Mouse (Mus musculus) liver, embryonic 12.5 days (tissue): Measurements from ENCODE around the gene Hspa2. TPM values are rescaled to one million over a fixed set of nuclear protein-coding genes. Genes with fewer than 3 reads are reported as not detected.

Experiments
- ATAC-seq: fragments of 200-750 bp; cut with Nextera tagmentation; 2 replicates; pipeline ENCODE4 v1.8.0; 2017; ENCODE audit warnings: moderate number of reproducible peaks, mild to moderate bottlenecking, moderate library complexity
- H3K27ac ChIP-seq: fragments of 300-500 bp; sonication (generic); 2 replicates; pipeline ENCODE4 v1.5.1; 2016; ENCODE audit warnings: mild to moderate bottlenecking
- H3K27me3 ChIP-seq: fragments of 300-500 bp; sonication (generic); replicated peaks from 2 replicates; pipeline ENCODE4 v1.6.1; 2016; ENCODE audit warnings: mild to moderate bottlenecking, moderate library complexity
- H3K36me3 ChIP-seq: fragments of 300-500 bp; sonication (generic); 2 replicates; pipeline ENCODE4 v1.6.1; 2016; ENCODE audit warnings: mild to moderate bottlenecking, moderate library complexity
- H3K4me1 ChIP-seq: fragments of 300-500 bp; sonication (generic); 2 replicates; pipeline ENCODE4 v1.6.1; 2016
- H3K4me2 ChIP-seq: fragments of 300-500 bp; sonication (generic); 2 replicates; pipeline ENCODE4 v1.6.1; 2016; ENCODE audit warnings: mild to moderate bottlenecking, moderate library complexity
- H3K4me3 ChIP-seq: fragments of 300-500 bp; sonication (generic); 2 replicates; pipeline ENCODE4 v1.5.1; 2016; ENCODE audit warnings: mild to moderate bottlenecking, moderate library complexity
- H3K9ac ChIP-seq: fragments of 300-500 bp; sonication (generic); 2 replicates; pipeline ENCODE4 v1.6.1; 2016; ENCODE audit warnings: mild to moderate bottlenecking, moderate library complexity
- H3K9me3 ChIP-seq: fragments of 300-500 bp; sonication (generic); replicated peaks from 2 replicates; pipeline ENCODE4 v1.6.1; 2016; ENCODE audit warnings: mild to moderate bottlenecking, moderate library complexity
- WGBS: fragments of 180-500 bp; shearing (Covaris S2); methylation state at CpG from one replicate; pipeline ENCODE4 v1.1.7; 2016; ENCODE audit not compliant: insufficient replicate concordance; 5-methylcytosine and 5-hydroxymethylcytosine counted together
- polyA plus RNA-seq: library from polyadenylated mRNA; unstranded; fragments of >200 nt; fragmentation: Nextera tagmentation; extraction: Ambion mirVana; gene quantifications from 2 replicates; pipeline ENCODE4 v1.2.1, GENCODE M21; 2016

Gene Hspa2
- polyA plus RNA-seq, 1 experiment from 2014 or later, result 2.9 TPM

GRCm38 (mm10) chr12:76369978-76370830 is 33.8 kb upstream of the Hspa2 start, which contains the start of gene Zbtb1:
Zbtb1 (plus strand) TSS chr12:76370266.
- 0 out of 2 replicates have a peak, but pooled peaks cover 5% of the 10 kb centered on the region for H3K36me3 ChIP-seq
- peaks cover 74% of the 10 kb centered on the region for H3K4me1 ChIP-seq
- under 1% methylated on average over 90 of the region's 99 CpGs for WGBS
- peak within 1 kb of the TSS; percentile 96 for H3K4me3 ChIP-seq
- H3K27me3 ChIP-seq, result no peaks in the 10 kb centered on the region
- H3K27ac ChIP-seq, result peak within 1 kb of the TSS; percentile 99
- peak within 1 kb of the TSS; percentile 99 for H3K9ac ChIP-seq
- no peaks in the 10 kb centered on the region for H3K9me3 ChIP-seq
- H3K4me2 ChIP-seq, result peak within 1 kb of the TSS; percentile 94
- ATAC-seq, result peak; percentile 50

GRCm38 (mm10) chr12:76370831-76371571 is 33.0 kb upstream of the Hspa2 start:
- under 1% methylated on average over 63 of the region's 63 CpGs for WGBS
- H3K9me3 ChIP-seq, result no peaks in the 10 kb centered on the region
- 0 out of 2 replicates have a peak, but pooled peaks cover 5% of the 10 kb centered on the region for H3K36me3 ChIP-seq
- H3K9ac ChIP-seq, result peak overlapping the region; percentile 99
- no peaks in the 10 kb centered on the region for H3K27me3 ChIP-seq
- peak overlapping the region; percentile 94 for H3K4me2 ChIP-seq
- H3K4me1 ChIP-seq, result peaks cover 74% of the 10 kb centered on the region
- ATAC-seq, result peak; percentile 66
- H3K27ac ChIP-seq, result peak overlapping the region; percentile 99
- H3K4me3 ChIP-seq, result peak overlapping the region; percentile 96

GRCm38 (mm10) chr12:76372046-76372445 is 31.9 kb upstream of the Hspa2 start:
- Histone ChIP-seq H3K9ac (peak overlapping the region; percentile 99), H3K4me1 (peaks cover 74% of the 10 kb centered on the region), H3K27me3 (no peaks in the 10 kb centered on the region), H3K4me2 (peak overlapping the region; percentile 94), H3K27ac (peak overlapping the region; percentile 99), H3K9me3 (no peaks in the 10 kb centered on the region), H3K4me3 (peak overlapping the region; percentile 96), H3K36me3 (0 out of 2 replicates have a peak, but pooled peaks cover 6% of the 10 kb centered on the region)
- ATAC-seq, result no peak
- 22% methylated on average over 7 of the region's 7 CpGs for whole genome bisulfite sequencing

- Histone ChIP-seq H3K4me1 (peaks cover 74% of the 10 kb centered on the region), H3K36me3 (peaks cover 7% of the 10 kb centered on the region; the same call in 1 of the 2 replicates), H3K4me2 (peak overlapping the region; percentile 94), H3K27ac (peak overlapping the region; percentile 99), H3K9ac (peak overlapping the region; percentile 99), H3K9me3 (no peaks in the 10 kb centered on the region), H3K27me3 (no peaks in the 10 kb centered on the region), H3K4me3 (peak overlapping the region; percentile 96)
- ATAC-seq, result no peak
- WGBS, result 49% methylated on average over 6 of the region's 7 CpGs
These were observed 30.8 kb upstream of the Hspa2 start for GRCm38 (mm10) chr12:76372881-76373818.

DNA sequence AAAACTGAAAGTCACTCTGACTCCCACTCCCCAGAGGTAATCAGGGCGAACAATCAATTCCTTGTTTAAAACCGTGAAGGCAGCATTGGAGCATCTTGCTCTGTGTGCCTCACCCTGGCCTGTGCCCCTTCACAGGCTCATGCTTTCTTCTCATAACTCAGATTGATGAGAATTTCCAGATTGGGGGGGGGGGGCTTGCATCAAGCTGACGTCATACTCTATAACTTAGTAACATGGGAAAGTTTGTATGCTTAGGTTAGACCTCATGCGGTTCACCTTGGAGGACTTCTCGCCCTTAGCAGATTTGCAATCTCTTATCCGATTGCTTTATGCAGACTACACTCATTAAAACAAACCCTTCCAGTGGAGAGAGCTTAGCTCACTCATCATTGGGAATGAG is 30.0 kb upstream of the Hspa2 start:
- Histone ChIP-seq H3K27me3 (no peaks in the 10 kb centered on the region), H3K4me3 (no peak overlapping the region), H3K9ac (0 out of 2 replicates have a peak overlapping the region, but pooled peaks have one; percentile 3), H3K27ac (peak overlapping the region; percentile 67), H3K4me2 (peak overlapping the region; percentile 50), H3K4me1 (peaks cover 74% of the 10 kb centered on the region), H3K36me3 (peaks cover 7% of the 10 kb centered on the region; the same call in 1 of the 2 replicates), H3K9me3 (no peaks in the 10 kb centered on the region)
- no peak for ATAC-seq
- WGBS, result 67% methylated on average over 6 of the region's 6 CpGs

DNA sequence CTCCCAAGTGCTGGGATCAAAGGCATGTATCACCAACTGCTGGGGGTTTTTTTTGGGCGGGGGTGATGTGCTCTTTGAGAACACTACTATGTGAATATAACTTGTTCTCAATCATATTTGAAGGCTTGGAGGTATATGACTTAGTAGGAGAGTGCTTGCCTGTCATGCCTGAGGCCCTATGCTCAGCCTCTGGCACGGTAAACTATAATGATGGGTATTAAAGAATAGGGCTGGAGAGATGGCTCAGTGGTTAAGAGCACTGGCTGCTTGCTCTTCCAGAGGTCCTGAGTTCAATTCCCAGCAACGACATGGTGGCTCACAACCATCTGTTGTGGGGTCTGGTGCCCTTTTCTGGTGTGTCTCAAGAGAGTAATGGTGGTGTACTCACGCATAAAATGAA is 29.1 kb upstream of the Hspa2 start:
- Histone ChIP-seq H3K27ac (peak overlapping the region; percentile 67), H3K36me3 (peaks cover 7% of the 10 kb centered on the region; the same call in 1 of the 2 replicates), H3K9me3 (no peaks in the 10 kb centered on the region), H3K9ac (peak overlapping the region; percentile 36; the same call in 1 of the 2 replicates), H3K4me3 (0 out of 2 replicates have a peak overlapping the region, but pooled peaks have one; percentile 2), H3K4me2 (peak overlapping the region; percentile 50), H3K27me3 (no peaks in the 10 kb centered on the region), H3K4me1 (peaks cover 81% of the 10 kb centered on the region)
- WGBS, result 52% methylated on average over 4 of the region's 4 CpGs
- no peak for ATAC-seq

- H3K36me3 ChIP-seq, result peaks cover 11% of the 10 kb centered on the region
- WGBS, result 15% methylated on average over 3 of the region's 3 CpGs
- peak overlapping the region; percentile 67 for H3K27ac ChIP-seq
- no peaks in the 10 kb centered on the region for H3K27me3 ChIP-seq
- ATAC-seq, result peak; percentile 80
- H3K4me2 ChIP-seq, result peak overlapping the region; percentile 50
- peak overlapping the region; percentile 2; the same call in 1 of the 2 replicates for H3K4me3 ChIP-seq
- H3K9me3 ChIP-seq, result no peaks in the 10 kb centered on the region
- peaks cover 87% of the 10 kb centered on the region for H3K4me1 ChIP-seq
- peak overlapping the region; percentile 36 for H3K9ac ChIP-seq
These were observed 28.5 kb upstream of the Hspa2 start for GRCm38 (mm10) chr12:76375506-76375905.

- Histone ChIP-seq H3K9me3 (no peaks in the 10 kb centered on the region), H3K4me2 (peak overlapping the region; percentile 50), H3K4me3 (no peak overlapping the region), H3K27ac (peak overlapping the region; percentile 67), H3K9ac (peak overlapping the region; percentile 36), H3K27me3 (no peaks in the 10 kb centered on the region), H3K36me3 (peaks cover 22% of the 10 kb centered on the region), H3K4me1 (peaks cover 89% of the 10 kb centered on the region)
- ATAC-seq, result peak; percentile 40
- 22% methylated on average over 7 of the region's 7 CpGs for WGBS
These were observed 27.3 kb upstream of the Hspa2 start for GRCm38 (mm10) chr12:76376649-76377048.

GRCm38 (mm10) chr12:76377059-76377458 is 26.9 kb upstream of the Hspa2 start:
- H3K27me3 ChIP-seq, result no peaks in the 10 kb centered on the region
- 0 out of 2 replicates have a peak overlapping the region, but pooled peaks have one; percentile 6 for H3K4me2 ChIP-seq
- H3K9ac ChIP-seq, result no peak overlapping the region
- WGBS, result 91% methylated on average over 6 of the region's 6 CpGs
- H3K4me1 ChIP-seq, result peaks cover 85% of the 10 kb centered on the region
- peak overlapping the region; percentile 67 for H3K27ac ChIP-seq
- no peak for ATAC-seq
- no peaks in the 10 kb centered on the region for H3K9me3 ChIP-seq
- no peak overlapping the region for H3K4me3 ChIP-seq
- peaks cover 24% of the 10 kb centered on the region for H3K36me3 ChIP-seq

- Histone ChIP-seq H3K27me3 (no peaks in the 10 kb centered on the region), H3K9me3 (no peaks in the 10 kb centered on the region), H3K36me3 (peaks cover 25% of the 10 kb centered on the region), H3K4me1 (peaks cover 78% of the 10 kb centered on the region), H3K9ac (no peak overlapping the region), H3K27ac (no peak overlapping the region), H3K4me2 (no peak overlapping the region), H3K4me3 (no peak overlapping the region)
- no peak for ATAC-seq
- 86% methylated on average over 3 of the region's 3 CpGs for WGBS
These were observed 26.2 kb upstream of the Hspa2 start for GRCm38 (mm10) chr12:76377726-76378125.

GRCm38 (mm10) chr12:76378556-76378955 is 25.4 kb upstream of the Hspa2 start:
- H3K27me3 ChIP-seq, result no peaks in the 10 kb centered on the region
- peaks cover 72% of the 10 kb centered on the region for H3K4me1 ChIP-seq
- no peaks in the 10 kb centered on the region for H3K9me3 ChIP-seq
- H3K4me2 ChIP-seq, result no peak overlapping the region
- H3K36me3 ChIP-seq, result peaks cover 34% of the 10 kb centered on the region
- no peak overlapping the region for H3K4me3 ChIP-seq
- ATAC-seq, result no peak
- H3K9ac ChIP-seq, result no peak overlapping the region
- WGBS, result 80% methylated on average over 5 of the region's 5 CpGs
- no peak overlapping the region for H3K27ac ChIP-seq
